Mouse (Mus musculus): Measurements from ENCODE around the gene Pdcl3.

The Pdcl3 gene

DNA sequence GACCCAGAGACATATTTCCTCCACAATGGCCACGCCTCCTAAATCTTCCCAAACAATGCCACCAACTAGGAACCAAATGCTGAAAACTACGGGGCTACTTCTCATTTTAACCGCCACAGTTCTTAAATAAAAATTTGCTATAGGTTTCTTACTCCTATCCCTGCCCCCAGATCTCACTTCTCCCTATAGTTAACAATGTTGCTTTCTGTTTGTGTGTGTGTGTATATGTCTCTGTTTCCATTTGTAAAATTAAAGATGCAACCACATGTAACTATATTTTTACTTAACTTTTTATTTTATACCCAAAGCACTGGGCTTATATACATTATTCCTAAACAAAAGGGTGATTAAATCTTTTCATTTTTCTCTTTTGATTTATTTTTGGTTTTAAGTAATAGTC, at the start of gene Pdcl3:
Gene Pdcl3, plus strand, starts transcription at position 301 of the 400 bp plus-strand sequence.
- no peak for DNase-seq (ENCODE audit: low read depth, low spot score)

DNA sequence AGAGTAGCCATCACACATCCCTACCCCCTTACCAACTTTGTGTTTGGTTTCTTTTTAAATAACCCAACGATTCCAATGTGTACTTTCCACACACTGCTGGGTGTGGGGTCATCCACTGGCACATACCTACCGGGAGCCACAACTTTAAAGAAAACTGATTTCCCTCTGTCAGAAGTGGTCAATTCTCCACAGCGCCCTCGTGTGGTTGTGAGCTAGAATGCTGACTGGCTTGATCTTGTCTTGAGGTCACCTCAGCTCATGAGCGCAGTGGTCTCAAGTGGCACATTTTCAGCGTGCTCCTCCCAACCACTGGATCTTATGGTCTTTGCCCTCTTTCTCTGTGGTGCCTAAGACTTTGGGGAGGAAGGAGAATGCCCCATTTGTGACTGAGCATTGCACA, 48.6 kb upstream of the Pdcl3 start:
- DNase-seq (ENCODE audit: low read depth, low spot score) = peak; percentile 52

DNA sequence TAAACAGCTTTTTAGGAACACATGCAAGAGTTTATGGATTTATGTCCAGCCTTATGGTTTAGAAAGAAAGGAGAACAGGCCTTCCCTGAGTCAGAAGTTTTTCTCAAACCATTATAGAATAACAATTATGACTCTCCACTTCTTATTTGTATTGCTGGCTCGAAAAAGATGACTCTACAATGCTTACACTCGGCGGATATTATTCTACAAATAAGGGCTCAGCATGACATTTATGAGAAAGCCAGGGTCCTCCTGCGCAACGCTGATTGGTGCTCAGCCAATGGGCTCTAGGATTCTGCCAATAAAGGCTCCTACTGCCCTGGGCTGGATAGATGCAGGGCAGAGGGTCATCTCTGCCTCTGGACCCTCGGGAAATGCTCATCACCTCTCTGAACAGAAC, 46.6 kb upstream of the Pdcl3 start, which contains the start of gene Nms:
Gene Nms, plus strand, starts transcription at position 301 of the 400 bp plus-strand sequence.
- no peak for DNase-seq (ENCODE audit: low read depth, low spot score)

DNA sequence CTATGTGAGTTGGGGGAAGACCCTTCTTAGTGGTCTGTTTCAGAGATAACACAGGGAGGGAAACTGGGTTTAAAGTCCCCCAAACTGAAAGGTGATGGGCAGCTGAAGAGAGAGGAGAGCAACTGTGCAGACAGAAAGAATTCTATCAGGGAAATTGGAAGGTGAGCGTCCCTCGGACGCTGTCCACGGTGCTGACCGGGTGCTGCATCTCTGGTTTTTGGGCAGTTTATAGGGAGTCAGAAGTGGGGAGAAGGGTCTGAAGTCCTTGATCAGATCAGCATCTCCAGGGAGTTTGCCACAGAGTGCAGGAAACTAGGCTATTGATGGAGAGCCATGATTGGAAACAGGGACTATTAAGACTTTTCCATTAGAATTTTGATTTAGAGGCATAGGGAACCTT, 45.8 kb upstream of the Pdcl3 start:
- peak; percentile 50 for DNase-seq (ENCODE audit: low read depth, low spot score)

DNA sequence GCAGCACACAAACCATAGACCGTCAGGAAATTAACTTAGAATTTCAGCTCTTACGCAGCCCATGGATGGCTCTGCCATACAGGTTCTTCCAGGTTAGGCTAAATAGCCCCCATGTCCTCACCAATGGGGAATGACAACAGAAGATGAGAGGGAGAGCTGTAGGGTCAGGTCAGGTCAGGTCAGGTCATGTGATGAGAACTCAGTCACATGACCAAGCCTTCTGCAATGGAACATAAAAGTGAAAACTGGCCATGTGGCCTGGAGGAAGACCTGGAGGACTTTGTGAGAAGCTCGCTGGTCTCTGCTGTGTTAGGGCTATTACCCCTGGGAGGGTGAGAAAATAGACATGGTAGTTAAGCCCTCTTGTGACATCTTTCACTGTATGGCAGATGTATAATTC, 29.0 kb upstream of the Pdcl3 start:
- no peak for DNase-seq (ENCODE audit: low read depth, low spot score)

DNA sequence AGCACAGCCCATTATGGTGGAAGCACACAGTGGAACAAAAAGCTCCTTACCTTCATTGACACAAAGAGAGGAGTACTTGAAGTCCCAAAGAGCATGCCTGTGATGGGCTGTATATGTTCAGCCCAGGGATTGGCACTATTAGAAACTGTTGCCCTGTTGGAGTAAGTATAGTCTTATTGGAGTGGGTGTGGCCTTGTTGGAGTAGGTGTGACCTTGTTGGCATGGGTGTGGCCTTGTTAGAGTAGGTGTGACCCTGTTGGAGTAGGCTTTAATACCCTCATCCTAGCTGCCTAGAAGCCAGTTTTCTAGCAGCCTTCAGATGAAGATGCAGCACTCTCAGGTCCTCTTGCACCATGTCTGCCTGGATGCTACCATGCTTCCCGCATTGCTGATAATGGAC, 16.3 kb upstream of the Pdcl3 start:
- no peak for DNase-seq (ENCODE audit: low read depth, low spot score)

DNA sequence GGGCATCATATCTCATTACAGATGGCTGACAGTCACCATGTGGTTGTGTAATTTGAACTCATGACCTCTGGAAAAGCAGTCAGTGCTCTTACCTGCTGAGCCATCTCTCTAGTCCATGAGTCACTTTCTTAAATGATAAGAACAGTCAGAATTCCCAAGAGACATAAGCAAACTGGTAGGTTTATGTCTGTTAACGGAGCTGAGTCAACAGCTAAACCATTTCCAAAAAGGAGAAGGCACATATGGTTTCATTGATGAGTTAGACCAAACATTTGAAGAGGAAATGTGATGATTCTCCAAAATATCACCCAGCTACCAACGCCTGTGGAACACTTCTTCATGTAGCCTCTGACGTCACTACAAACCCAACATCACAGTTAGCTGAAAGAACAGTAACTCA, 13.7 kb upstream of the Pdcl3 start:
- peak; percentile 60 for DNase-seq (ENCODE audit: low read depth, low spot score)

DNA sequence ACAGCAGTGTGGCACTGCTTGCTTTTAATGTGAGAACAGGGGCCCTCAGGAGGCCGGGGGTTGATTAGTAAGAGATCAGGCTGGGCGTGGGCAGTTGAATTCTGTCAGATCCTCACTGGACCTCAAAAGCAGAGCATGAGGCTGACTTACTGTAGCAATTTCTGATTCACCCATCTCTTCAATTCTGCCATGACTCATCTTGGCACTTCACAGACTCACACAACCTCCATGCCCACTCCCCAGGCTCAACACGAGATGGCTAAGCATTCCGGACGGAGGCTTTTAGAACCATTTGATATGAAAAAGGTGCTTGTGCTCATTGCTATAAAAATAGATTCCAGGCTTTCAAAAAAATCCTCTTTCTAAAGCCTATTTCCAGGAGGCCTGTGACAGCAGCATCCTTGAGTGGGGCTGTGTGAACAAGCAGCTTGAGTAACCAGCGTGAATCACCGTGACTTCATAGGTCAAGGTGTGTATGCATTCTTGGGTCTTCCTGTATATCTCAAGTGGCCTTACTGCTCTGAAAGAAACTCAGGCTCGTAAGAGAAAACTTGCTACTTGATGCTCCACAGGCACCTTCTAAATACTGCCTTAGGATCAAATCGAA, 12.3 kb upstream of the Pdcl3 start:
- peak; percentile 80 for DNase-seq (ENCODE audit: low read depth, low spot score)

DNA sequence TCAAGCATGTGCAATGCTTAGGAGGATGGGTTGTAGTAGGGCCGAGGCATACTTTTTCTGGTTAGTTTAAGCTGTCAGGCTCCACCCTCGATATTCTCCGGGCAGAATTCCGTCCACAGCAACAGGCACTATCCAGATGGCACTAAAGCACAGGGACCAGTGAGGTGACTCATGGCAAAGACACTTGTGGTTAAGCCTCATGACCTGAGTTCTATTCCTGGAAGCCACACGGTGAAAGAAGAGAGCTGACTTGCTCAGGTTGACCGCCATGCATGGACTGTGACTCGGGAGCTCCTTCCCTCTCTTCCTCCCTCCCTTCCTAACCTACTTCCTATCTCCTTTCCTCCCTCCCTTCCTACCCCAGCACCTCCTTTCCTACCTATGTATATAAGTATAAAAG, 5.5 kb upstream of the Pdcl3 start:
- DNase-seq (ENCODE audit: low read depth, low spot score) = peak; percentile 97

DNA sequence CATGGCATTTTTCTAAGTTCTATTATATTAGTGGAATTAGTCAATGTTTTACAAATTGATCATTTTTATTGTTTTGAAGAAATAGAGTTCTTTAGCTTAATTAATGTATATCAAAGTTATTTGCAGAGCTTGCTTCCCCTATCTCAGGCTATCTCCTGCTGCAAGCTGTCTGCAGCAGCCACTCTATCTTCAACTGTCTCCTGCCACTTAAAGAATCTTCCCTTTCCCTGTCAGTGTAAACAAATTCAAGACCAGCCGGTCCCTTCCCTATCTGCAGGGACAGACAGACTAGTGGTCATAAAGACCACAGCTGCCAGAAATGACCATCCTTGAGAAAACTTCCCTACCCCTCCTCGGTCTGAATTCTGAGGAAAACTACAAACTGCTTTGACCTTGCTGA, 1.5 kb upstream of the Pdcl3 start:
- no peak for DNase-seq (ENCODE audit: low read depth, low spot score)

DNA sequence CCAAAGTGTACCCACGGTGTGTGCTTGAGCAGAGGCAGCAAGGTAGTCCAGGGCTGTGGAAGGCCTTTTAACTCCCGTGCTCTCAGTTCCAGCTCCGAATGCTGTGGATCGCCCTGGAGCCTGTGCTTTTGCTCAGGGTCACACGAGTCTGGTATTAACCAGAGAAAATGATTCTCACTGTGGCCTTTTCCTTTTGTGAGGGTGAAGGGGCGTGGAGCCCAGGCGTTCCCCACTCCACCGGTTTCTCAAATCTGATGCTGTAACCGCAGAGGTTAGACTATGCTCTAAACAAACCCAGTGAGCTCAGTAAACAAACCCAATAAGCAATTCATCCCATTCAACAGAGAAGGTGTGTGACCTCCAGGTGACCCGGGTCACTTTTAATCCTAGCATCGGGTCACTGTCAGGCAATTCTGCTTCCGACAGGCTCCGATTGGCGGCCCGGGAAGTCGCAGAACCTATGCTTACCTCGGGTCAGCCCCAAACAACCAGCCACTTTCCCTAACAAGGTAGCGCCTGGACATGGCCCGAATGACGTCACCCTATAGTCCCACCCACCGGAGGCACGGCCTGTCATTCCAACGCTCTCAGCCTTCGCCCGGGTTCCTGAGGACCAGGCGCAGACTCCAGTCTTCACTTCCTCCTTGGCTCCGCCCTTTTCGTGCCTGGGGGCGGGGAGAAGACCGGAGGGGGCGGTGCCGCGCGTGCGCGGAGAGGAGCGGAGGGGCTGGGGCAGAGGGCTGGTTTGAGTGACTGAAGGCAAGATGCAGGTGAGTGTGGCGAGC, 1.9 kb downstream of the Pdcl3 start:
- peak; percentile 98 for DNase-seq (ENCODE audit: low read depth, low spot score)

DNA sequence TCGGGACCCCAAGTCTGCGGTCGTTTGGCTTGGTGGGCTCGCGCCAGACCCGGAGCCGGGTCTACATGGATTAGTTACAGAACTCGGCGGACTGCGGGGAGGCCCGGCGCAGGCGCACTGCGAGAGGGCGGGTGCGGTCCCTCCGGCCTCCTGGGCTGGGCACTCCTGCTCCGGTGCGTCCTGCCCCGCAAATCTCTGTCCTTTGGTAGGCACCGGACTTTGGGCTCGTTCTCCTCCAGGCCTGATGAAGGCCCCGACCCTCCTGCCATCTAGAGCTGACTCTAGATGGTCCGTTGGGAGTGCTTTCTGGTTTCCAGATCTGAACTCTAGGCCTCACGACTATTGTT, 2.4 kb downstream of the Pdcl3 start:
- no peak for DNase-seq (ENCODE audit: low read depth, low spot score)

DNA sequence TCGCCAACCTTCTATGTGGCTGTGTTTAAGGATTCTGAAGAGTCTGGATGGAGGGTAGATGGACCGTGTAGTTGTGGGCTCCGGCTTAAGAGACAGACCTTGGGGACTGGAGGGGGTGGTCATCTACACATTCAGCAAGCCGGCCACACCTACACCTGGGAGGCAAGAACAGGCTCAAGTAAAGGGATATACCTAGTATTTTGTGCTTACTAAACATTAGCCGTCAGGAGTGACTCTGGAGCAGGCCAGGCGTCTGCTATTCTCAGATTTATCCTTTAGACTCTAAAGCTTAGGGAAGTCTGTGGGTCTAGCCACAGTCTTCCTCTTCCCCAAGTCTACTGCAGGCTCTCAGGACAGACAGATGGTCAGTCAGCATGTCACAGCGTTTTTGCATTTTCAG, 2.9 kb downstream of the Pdcl3 start:
- peak; percentile 11 for DNase-seq (ENCODE audit: low read depth, low spot score)

DNA sequence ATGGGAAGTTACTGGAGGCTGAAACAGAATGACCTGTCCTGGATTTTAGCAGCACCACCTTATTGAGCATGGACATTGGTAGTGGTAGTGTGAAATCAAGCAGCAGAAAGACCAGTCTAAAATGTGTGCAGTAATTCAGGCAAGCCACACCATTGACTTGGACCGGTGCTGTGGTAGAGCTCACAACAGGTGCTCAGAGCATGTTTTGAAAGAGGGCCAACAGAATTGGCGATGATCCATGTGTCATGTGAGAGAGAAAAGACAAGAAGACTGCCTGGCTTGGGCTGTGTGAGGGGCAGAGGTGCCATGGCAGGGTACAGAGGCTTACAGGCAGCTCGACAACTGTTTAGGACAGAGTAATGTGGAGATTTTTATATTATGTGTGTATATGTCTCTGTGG, 7.0 kb downstream of the Pdcl3 start:
- DNase-seq (ENCODE audit: low read depth, low spot score) = no peak

DNA sequence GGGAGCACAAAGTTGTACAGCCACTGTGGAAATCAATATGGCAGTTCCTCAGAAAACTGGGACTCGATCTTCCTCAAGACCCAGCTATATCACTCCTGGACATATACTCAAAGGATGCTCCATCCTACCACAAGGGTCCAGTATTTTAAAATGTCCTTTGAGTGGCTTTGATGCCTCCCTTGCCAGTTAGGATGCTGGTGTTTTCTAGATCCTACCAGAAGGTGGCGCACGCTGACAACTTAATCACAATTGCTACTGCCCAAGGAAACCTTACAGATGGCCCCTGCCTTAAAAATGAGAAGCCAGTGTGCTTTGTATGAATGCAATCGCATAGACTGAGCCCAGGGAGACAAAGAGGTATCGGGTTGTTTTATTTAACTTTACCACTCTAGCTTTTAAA, 15.7 kb downstream of the Pdcl3 start:
- peak; percentile 92 for DNase-seq (ENCODE audit: low read depth, low spot score)

DNA sequence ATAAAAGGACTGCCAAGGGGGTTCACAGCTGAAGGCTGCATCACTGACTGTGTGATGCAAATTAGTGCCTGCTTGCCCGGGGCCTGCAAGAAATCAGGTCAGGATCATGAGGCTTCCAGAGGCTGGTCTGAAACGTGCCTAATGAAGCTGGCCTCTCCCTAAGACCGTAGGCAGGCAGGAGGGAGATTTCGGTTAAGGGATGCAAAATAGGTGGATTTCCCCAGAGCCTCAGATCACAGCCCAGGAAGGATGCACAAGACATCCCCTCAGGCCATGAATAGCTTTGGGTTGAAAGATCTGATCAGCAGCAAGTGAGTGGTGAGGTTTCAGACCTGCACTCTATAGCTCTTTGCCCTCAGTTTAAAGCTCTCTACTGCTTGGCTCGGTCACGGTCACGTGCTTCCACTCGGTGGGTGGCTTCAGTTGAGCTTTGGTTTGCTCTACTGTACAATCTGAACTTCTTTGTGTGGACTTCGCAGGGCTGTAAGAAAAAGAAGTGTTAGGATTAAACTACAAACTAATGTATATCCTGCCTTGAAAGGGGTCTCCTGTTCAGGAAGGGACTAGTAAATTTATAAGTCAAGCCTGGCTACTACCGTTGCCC, 20.4 kb downstream of the Pdcl3 start:
- no peak for DNase-seq (ENCODE audit: low read depth, low spot score)

DNA sequence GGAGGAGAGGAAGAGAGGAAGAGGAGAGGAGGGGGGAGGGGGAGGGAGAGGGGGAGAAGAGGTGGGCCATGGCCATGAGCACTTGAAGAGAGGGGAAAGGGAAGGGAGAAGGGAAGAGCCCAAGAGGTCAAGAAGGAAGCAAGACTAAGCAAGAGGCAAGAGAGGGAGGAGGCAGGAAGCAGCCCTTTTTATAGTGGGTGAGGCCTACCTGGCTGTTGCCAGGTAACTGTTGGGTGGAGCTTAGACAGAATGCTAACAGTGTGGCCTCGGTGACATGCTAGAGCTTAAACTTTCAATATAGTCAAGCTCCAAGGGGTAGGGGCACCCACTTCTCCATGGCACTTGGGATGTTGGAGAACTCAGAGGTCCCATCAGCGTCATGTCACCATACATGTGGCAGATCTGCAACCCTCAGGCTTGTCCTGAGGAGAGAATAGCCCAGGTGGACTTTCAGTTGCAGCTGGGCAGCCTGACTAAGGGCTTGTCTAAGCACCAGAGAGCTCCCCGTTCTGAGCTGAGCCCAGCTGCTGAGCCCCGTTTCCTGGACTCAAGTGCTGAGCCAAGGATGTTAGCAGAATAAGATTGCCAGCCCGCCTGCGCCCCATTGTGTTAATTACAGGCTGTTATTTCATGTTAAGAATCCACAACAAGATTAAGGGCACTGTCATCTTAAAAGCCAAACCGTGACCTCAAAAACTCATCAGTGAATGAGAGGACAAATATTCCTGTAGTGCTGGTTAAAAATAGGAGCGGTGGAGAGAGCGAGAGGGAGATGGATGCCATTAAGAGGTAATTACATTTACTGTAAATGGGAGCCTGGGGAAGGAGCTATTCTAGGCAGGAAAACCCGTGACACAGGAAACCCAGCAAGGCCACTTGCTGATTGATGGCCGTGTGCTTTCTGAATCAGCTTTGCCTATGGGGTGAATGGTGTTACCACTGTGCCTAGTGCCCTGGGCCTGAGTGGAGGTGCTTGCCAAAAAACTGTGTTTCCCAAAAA, 21.7 kb downstream of the Pdcl3 start:
- no peak for DNase-seq (ENCODE audit: low read depth, low spot score)

DNA sequence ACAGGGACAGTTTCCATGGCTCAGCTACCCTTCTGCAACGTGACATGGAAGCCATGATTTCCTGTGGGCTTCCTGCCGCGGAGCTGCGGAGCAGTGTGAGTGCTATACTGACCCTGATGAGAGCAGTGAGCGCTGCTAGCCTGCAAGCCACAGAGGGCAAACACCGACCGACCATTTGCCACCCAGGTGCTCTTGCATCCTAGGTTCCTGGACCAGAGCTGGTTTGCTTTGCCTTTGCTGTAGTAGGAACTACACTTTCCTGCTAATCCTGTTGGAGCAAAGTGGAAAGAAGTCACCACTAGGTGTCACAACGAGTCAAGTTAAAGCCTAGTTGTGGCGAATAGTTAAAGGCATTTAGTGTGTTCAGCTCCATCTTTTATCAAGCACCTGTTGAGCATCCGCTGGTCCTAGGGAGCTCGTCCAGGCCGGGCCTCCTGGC, 25.2 kb downstream of the Pdcl3 start:
- DNase-seq (ENCODE audit: low read depth, low spot score) = peak; percentile 87

DNA sequence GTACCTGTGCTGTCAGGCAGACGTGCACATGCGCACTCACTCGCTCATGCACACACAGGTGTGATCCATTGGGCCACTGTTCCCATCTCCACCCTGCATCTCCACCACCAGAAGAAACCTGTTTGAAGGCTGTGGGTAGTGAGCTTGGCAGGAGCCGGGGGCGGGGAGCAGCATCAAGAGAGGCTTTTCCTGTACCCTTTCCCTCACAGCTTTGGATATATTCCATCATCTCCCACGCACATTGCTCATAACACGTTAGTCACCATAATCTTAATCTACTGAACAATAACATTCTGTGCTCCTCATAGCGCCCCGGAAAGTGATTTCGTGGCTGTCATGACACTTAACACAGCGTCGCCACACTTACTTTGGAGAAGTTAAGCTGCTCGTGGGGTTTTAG, 27.2 kb downstream of the Pdcl3 start:
- DNase-seq (ENCODE audit: low read depth, low spot score) = peak; percentile 51

DNA sequence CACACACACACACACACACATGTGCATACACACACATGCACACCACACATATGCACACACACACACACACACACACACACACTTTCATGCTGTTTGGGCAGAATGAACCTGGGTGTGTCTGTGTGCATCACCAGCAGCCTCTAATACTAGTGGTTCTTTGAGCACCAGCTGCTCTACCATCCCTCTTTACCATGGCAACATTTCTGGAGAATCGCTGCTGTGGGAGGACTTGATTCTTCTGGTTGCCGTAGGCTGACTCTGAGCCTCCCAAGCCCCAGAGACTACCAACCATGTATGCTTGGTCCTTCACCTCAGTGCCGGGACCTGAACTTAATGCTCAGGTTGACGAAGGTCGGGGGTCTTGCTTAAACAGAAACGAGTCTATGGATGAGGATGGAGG, 28.4 kb downstream of the Pdcl3 start:
- no peak for DNase-seq (ENCODE audit: low read depth, low spot score)

DNA sequence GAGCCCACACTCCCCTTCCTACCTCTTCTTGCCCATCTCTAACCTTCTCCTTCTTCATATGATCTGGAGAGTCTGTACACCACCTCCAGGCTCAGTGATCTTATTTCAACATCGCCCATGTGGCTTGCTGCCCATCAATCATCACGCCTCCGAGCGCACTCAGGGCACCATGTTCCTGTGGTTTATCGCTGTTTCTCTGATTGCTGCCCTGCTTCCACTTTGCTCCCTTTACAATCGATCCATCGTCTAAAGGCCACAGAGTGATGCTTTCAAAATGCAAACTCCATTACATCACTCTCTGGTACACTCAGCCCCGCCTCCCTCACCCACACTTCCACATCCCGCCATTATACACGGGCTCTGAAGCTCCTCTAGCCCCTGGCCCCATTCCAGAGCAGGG, 30.1 kb downstream of the Pdcl3 start:
- no peak for DNase-seq (ENCODE audit: low read depth, low spot score)

DNA sequence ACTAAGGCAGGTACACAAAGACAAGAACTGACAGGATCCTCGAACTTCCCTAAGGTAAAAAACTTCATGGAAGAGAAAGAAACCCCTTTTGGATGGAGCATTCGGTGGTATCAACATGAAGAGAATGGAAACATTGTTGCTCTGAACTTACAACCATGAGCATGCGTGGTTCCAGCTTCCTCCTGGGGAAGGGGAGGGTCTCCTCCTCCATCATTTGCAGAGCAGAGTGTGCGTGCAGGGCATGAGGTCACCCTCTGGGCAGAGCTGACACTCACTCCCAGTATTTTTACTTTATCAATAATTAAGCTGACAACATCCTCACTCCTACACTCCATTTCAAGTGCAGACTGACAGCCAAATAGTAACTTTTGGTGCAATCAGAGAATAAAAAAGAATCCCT, 32.5 kb downstream of the Pdcl3 start:
- DNase-seq (ENCODE audit: low read depth, low spot score) = no peak

All from 3T3-L1 (cell line).